Mouse (Mus musculus): ENCODE data around the gene Snu13. TPM values are rescaled to one million over a fixed set of nuclear protein-coding genes. Genes with fewer than 3 reads are reported as not detected.

Snu13 gene
- polyA plus RNA-seq, 1 experiment = 96.3 TPM

DNA sequence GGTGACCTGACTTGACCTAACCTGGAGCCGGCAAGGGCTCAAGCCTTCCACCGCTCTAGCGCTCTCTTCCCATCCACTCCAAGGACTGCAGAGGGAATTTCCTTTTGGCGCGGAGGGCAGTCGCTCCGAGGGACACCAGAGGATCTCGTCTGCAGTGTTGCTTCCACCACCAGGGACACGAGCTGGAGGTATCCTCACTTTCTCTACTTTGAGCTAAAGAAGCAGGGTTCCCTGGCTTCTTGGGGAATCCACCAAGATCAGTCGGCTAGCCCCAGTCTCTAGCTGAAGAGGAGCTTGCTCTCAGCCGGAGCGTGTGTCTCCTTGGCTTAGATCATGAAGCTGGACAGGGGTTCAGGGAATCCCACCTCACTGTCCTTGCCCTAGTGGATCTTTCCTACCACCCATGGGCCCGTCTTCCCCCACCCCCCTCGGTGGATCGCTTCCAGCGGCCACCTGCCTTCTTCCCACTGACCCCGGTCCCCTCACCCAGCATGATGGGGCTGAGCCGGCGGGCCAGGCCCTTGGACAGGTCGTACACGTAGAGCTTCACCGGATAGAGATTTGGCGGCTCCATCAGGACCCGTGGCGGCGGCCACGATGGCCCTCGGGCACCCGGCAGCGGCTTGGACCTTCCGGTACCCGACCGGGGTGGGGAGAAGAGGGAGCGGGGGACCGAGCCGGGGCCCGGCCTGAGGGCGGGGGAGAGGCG is 31.9 kb downstream of the Snu13 start:
- H3K9me3 ChIP-seq = no peaks in the 10 kb centered on the region
- H3K27me3 ChIP-seq (replicated peaks) = no peaks in the 10 kb centered on the region
- peaks cover 69% of the 10 kb centered on the region for H3K4me1 ChIP-seq
- H3K36me3 ChIP-seq (replicated peaks; ENCODE audit: low read length) = peaks cover 31% of the 10 kb centered on the region
- peak overlapping the region; percentile 100 for H3K4me3 ChIP-seq (replicated peaks)
- no peak for TF ChIP-seq FLI1 (IDR thresholded peaks at IDR 0.05; ENCODE audit: low read length)

DNA sequence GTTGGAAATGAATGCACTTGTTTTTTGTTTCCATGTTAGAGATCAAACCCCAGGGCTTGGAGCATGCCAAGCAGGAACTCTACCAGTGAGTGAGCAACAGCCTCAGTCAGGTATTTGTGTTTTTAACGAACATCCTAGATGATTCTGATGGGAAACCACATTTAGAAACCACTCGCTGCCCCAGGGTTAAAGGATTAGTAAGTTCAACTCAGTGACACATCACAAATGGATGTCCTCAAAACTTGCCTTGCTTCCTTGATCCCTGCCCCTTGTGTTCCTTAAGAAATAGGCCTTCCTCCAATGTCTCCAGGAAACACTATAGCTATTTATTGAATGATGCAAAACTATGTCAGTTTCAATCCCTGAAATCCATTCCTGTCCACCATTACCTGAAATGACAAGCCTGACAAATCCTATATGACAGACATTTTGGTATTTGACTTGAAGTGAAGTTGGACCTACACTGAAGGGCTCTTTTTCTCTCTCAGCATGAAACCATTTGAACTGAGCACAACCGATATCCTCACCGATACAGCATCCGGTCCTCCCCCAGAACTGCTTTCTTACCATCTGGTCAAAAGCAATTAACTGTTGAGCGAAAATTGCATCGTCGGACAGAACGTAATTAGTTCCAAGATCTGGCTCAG is 32.5 kb downstream of the Snu13 start:
- no peaks in the 10 kb centered on the region for H3K27me3 ChIP-seq (replicated peaks)
- no peaks in the 10 kb centered on the region for H3K9me3 ChIP-seq
- peaks cover 65% of the 10 kb centered on the region for H3K4me1 ChIP-seq
- H3K4me3 ChIP-seq (replicated peaks) = peak overlapping the region; percentile 100
- H3K36me3 ChIP-seq (replicated peaks; ENCODE audit: low read length) = peaks cover 31% of the 10 kb centered on the region
- TF ChIP-seq GATA1 (IDR thresholded peaks at IDR 0.05; ENCODE audit: borderline replicate concordance, low read length) = no peak

DNA sequence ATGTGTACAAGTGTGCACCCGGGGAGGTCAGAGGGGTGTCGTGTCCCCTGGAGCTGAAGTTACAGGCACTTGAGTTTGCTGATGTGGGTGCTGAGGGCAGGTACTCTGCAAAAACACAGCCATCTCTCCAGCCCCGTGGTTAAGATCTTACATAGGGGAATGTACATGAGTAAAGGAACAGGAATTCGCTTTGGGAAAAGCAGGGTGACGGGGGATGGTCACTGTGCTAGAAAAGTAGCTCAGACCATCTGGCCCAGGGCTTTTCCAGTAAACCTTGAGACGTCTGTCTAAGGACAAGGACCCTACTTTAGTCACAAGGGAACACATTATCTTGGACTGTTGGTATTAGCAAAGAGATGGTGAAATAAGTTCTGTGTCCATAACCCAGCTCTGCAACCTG is 35.5 kb downstream of the Snu13 start:
- H3K9me3 ChIP-seq = no peaks in the 10 kb centered on the region
- H3K36me3 ChIP-seq (replicated peaks; ENCODE audit: low read length) = peaks cover 41% of the 10 kb centered on the region
- peaks cover 66% of the 10 kb centered on the region for H3K4me1 ChIP-seq
- no peak overlapping the region for H3K4me3 ChIP-seq (replicated peaks)
- no peak for TF ChIP-seq FLI1 (IDR thresholded peaks at IDR 0.05; ENCODE audit: low read length)
- TF ChIP-seq GATA1 (IDR thresholded peaks at IDR 0.05; ENCODE audit: borderline replicate concordance, low read length) = no peak
- no peaks in the 10 kb centered on the region for H3K27me3 ChIP-seq (replicated peaks)

DNA sequence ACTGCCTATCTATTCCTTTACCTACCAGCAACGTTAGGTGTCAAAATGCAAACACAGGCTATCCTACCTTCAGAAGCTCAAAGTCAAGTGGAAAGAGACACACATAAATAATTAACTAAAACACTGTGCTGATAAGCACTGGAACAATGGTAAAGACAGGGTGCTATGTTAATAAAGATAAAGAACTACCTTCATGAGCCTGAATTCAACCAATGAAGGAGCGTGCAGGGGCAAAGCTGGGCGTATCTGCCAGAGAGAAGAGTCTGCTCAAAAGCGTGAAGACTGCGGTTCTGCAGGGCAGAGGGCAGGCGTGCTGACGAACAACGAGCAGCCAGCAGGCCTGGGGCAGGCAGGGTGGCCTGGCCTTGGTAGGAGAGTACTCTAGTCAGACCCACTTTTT is 43.1 kb downstream of the Snu13 start:
- no peak for TF ChIP-seq FLI1 (IDR thresholded peaks at IDR 0.05; ENCODE audit: low read length)
- TF ChIP-seq GATA1 (IDR thresholded peaks at IDR 0.05; ENCODE audit: borderline replicate concordance, low read length) = no peak
- Histone ChIP-seq H3K4me3 (replicated peaks) (no peak overlapping the region), H3K4me1 (peaks cover 35% of the 10 kb centered on the region), H3K27me3 (replicated peaks) (no peaks in the 10 kb centered on the region), H3K9me3 (no peaks in the 10 kb centered on the region), H3K36me3 (replicated peaks; ENCODE audit: low read length) (peaks cover 83% of the 10 kb centered on the region)

DNA sequence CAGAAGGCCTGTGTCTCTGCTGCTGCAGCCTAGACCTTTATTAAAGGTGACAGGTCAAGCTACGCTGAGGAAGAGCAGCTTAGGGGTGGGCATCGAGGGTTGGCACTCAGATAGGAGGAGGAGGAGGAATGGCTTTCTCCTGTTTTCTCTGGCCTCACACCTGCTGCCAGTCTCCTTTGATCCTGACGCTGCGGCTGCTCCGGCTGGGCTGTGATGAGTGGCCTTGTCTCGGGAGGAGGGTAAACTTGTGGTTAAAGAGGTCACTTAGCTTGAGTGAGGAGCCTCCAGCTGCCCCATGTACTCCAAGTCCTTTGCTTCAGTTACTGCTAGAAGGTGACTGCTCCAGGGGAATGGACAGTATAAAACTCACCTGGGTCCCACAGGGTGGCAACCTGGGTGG is 53.4 kb downstream of the Snu13 start:
- Histone ChIP-seq H3K9me3 (no peaks in the 10 kb centered on the region), H3K27me3 (replicated peaks) (no peaks in the 10 kb centered on the region), H3K4me1 (peaks cover 29% of the 10 kb centered on the region), H3K4me3 (replicated peaks) (no peak overlapping the region), H3K36me3 (replicated peaks; ENCODE audit: low read length) (peaks cover 75% of the 10 kb centered on the region)
- TF ChIP-seq GATA1 (IDR thresholded peaks at IDR 0.05; ENCODE audit: borderline replicate concordance, low read length) (no peak), FLI1 (IDR thresholded peaks at IDR 0.05; ENCODE audit: low read length) (no peak)

DNA sequence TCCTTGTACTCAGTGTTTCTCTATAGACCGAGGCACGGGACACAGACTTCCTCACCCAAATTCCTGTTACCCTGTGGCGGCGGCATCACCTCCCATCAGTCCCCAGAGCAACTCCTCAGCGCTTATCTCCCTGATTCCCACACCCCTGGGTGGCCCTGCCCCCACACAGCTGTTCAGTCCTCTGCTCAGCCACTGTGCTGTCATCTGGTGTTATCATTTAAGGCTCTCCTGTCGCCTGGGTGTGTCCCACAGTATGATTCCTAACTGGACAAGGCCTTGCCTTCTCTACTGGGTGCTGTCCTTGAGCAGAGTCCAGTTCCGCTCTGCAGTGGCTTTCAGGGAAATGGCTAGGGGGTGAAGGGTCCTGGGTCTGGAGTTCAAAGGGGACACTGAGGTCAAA is 56.8 kb downstream of the Snu13 start:
- no peak overlapping the region for H3K4me3 ChIP-seq (replicated peaks)
- peaks cover 3% of the 10 kb centered on the region for H3K27me3 ChIP-seq (replicated peaks)
- H3K4me1 ChIP-seq = peaks cover 12% of the 10 kb centered on the region
- H3K9me3 ChIP-seq = no peaks in the 10 kb centered on the region
- peaks cover 41% of the 10 kb centered on the region for H3K36me3 ChIP-seq (replicated peaks; ENCODE audit: low read length)
- no peak for TF ChIP-seq FLI1 (IDR thresholded peaks at IDR 0.05; ENCODE audit: low read length)
- no peak for TF ChIP-seq GATA1 (IDR thresholded peaks at IDR 0.05; ENCODE audit: borderline replicate concordance, low read length)

Other genes with a start within 250 kb of the Snu13 start
- gene Tef, start 245.2 kb downstream of the Snu13 start, polyA plus RNA-seq (2012; ENCODE audit: insufficient read depth, low replicate concordance) = 6.1 and 10.8 TPM in 2 replicates
- 16.1 and 26.6 TPM in 2 replicates for gene Tob2, start 188.8 kb downstream of the Snu13 start, polyA plus RNA-seq (2012; ENCODE audit: insufficient read depth, low replicate concordance)
- 4.8 and 12.6 TPM in 2 replicates for gene Phf5a, start 175.7 kb downstream of the Snu13 start, polyA plus RNA-seq (2012; ENCODE audit: insufficient read depth, low replicate concordance)
- 36.5 and 110 TPM in 2 replicates for gene Aco2, start 175.3 kb downstream of the Snu13 start, polyA plus RNA-seq (2012; ENCODE audit: insufficient read depth, low replicate concordance)
- gene Polr3h, start 121.4 kb downstream of the Snu13 start, polyA plus RNA-seq (2012; ENCODE audit: insufficient read depth, low replicate concordance) = 38.3 and 52.6 TPM in 2 replicates
- not detected in 2 replicates for gene Csdc2, start 110.8 kb downstream of the Snu13 start, polyA plus RNA-seq (2012; ENCODE audit: insufficient read depth, low replicate concordance)
- gene Pmm1, start 86.7 kb downstream of the Snu13 start, polyA plus RNA-seq (2012; ENCODE audit: insufficient read depth, low replicate concordance) = 7.0 and 42.9 TPM in 2 replicates
- not detected in 2 replicates for gene 1700029P11Rik, start 67.1 kb downstream of the Snu13 start, polyA plus RNA-seq (2012; ENCODE audit: insufficient read depth, low replicate concordance)
- gene Xrcc6, start 59.8 kb downstream of the Snu13 start, polyA plus RNA-seq (2012; ENCODE audit: insufficient read depth, low replicate concordance) = 7.9 and 8.1 TPM in 2 replicates
- gene Desi1, start 13.7 kb downstream of the Snu13 start, polyA plus RNA-seq (2012; ENCODE audit: insufficient read depth, low replicate concordance) = 53.6 and 99.4 TPM in 2 replicates
- gene 4930407I10Rik, start 11.6 kb upstream of the Snu13 start, polyA plus RNA-seq (2012; ENCODE audit: insufficient read depth, low replicate concordance) = not detected in 2 replicates
- gene Mei1, start 22.4 kb upstream of the Snu13 start, polyA plus RNA-seq (2012; ENCODE audit: insufficient read depth, low replicate concordance) = not detected in 2 replicates
- 4.1 and 35.3 TPM in 2 replicates for gene Ccdc134, start 80.3 kb upstream of the Snu13 start, polyA plus RNA-seq (2012; ENCODE audit: insufficient read depth, low replicate concordance)
- gene Srebf2, start 99.6 kb upstream of the Snu13 start, polyA plus RNA-seq (2012; ENCODE audit: insufficient read depth, low replicate concordance) = 351 and 1,948 TPM in 2 replicates
- 0.89 TPM in 1 of 2 replicates, not detected in the other for gene Shisa8, start 165.2 kb upstream of the Snu13 start, polyA plus RNA-seq (2012; ENCODE audit: insufficient read depth, low replicate concordance)
- not detected in 2 replicates for gene Tnfrsf13c, start 176.8 kb upstream of the Snu13 start, polyA plus RNA-seq (2012; ENCODE audit: insufficient read depth, low replicate concordance)
- 9.2 and 32.0 TPM in 2 replicates for gene Cenpm, start 197.2 kb upstream of the Snu13 start, polyA plus RNA-seq (2012; ENCODE audit: insufficient read depth, low replicate concordance)
- 0.06 TPM in 1 of 2 replicates, not detected in the other for gene 1500009C09Rik, start 204.8 kb upstream of the Snu13 start, polyA plus RNA-seq (2012; ENCODE audit: insufficient read depth, low replicate concordance)
- gene Sept3, start 227.3 kb upstream of the Snu13 start, polyA plus RNA-seq (2012; ENCODE audit: insufficient read depth, low replicate concordance) = 0.62 TPM in 1 of 2 replicates, not detected in the other